8 mouse cellular contexts compared by ENCODE assay signal in genomic region chr5:110230401-110230779, GRCm38 (mm10). TPM values are rescaled to one million over a fixed set of nuclear protein-coding genes. Genes with fewer than 3 reads are reported as not detected.
DNase-seq lines count a peak whose midpoint lies in the region; ATAC-seq lines count a peak whose summit lies in the region.

No protein-coding gene starts in this region.

- peak overlapping the region; percentile 96 for H3K27ac ChIP-seq in kidney, embryonic 14.5 days (ENCODE audit: low read depth, low read length)
- peak overlapping the region; percentile 90 for H3K27ac ChIP-seq in hindbrain, embryonic 15.5 days (replicated peaks)
- H3K27ac ChIP-seq in midbrain, embryonic 11.5 days (ENCODE audit: low read depth, low read length) = peak overlapping the region; percentile 90; the same call in 1 of the 2 replicates

- no peaks in the 10 kb centered on the region for H3K9me3 ChIP-seq in kidney, embryonic 14.5 days (ENCODE audit: control insufficient read depth, low read length)
- H3K9me3 ChIP-seq in hindbrain, embryonic 15.5 days = no peaks in the 10 kb centered on the region
- H3K9me3 ChIP-seq in midbrain, embryonic 11.5 days (ENCODE audit: control insufficient read depth, low read length) = no peaks in the 10 kb centered on the region

- H3K4me1 ChIP-seq in kidney, embryonic 14.5 days (ENCODE audit: control insufficient read depth, insufficient read depth, low read length) = peaks cover 5% of the 10 kb centered on the region; the same call in 1 of the 2 replicates
- H3K4me1 ChIP-seq in hindbrain, embryonic 15.5 days (replicated peaks) = peaks cover 25% of the 10 kb centered on the region
- H3K4me1 ChIP-seq in midbrain, embryonic 11.5 days (ENCODE audit: control insufficient read depth, insufficient read depth, low read length) = peaks cover 14% of the 10 kb centered on the region

- H3K4me3 ChIP-seq in kidney, embryonic 14.5 days (ENCODE audit: low read length) = peak overlapping the region; percentile 98
- peak overlapping the region; percentile 77 for H3K4me3 ChIP-seq in hindbrain, embryonic 15.5 days
- peak overlapping the region; percentile 92 for H3K4me3 ChIP-seq in midbrain, embryonic 11.5 days (ENCODE audit: low read depth, low read length)

- peaks cover 24% of the 10 kb centered on the region; the same call in 1 of the 2 replicates for H3K36me3 ChIP-seq in kidney, embryonic 14.5 days (ENCODE audit: control insufficient read depth, insufficient read depth, low read length)
- peaks cover 23% of the 10 kb centered on the region for H3K36me3 ChIP-seq in hindbrain, embryonic 15.5 days
- H3K36me3 ChIP-seq in midbrain, embryonic 11.5 days (ENCODE audit: control insufficient read depth, insufficient read depth, low read length) = no peaks in the 10 kb centered on the region; the same call in 1 of the 2 replicates

- H3K9ac ChIP-seq in kidney, embryonic 14.5 days (ENCODE audit: low read depth, low read length) = peak overlapping the region; percentile 98
- H3K9ac ChIP-seq in hindbrain, embryonic 15.5 days = peak overlapping the region; percentile 86
- peak overlapping the region; percentile 96 for H3K9ac ChIP-seq in midbrain, embryonic 11.5 days (ENCODE audit: low read length)

- H3K27me3 ChIP-seq in kidney, embryonic 14.5 days (ENCODE audit: control insufficient read depth, insufficient read depth, low read length) = no peaks in the 10 kb centered on the region
- H3K27me3 ChIP-seq in hindbrain, embryonic 15.5 days = no peaks in the 10 kb centered on the region
- no peaks in the 10 kb centered on the region for H3K27me3 ChIP-seq in midbrain, embryonic 11.5 days (ENCODE audit: control insufficient read depth, insufficient read depth, low read length)

- intact Hi-C loops in gastrocnemius, postnatal 36 days (cut with DNase I) = no loop called here

- peak overlapping the region; percentile 65 for H3K4me2 ChIP-seq in kidney, embryonic 14.5 days (replicated peaks; ENCODE audit: low read depth, low read length)
- H3K4me2 ChIP-seq in hindbrain, embryonic 15.5 days = peak overlapping the region; percentile 74
- peak overlapping the region; percentile 49 for H3K4me2 ChIP-seq in midbrain, embryonic 11.5 days

- 8% methylated on average over 8 of the region's 8 CpGs for WGBS in kidney, embryonic 14.5 days
- 6% methylated on average over 8 of the region's 8 CpGs for WGBS in hindbrain, embryonic 15.5 days
- 9% methylated on average over 8 of the region's 8 CpGs for WGBS in midbrain, embryonic 11.5 days

- no peak for DNase-seq in kidney, adult 9 months
- peak; percentile 37 for DNase-seq in c-Kit-positive CD71-positive TER-119-negative erythroid progenitor cells, embryonic 14.5 days (ENCODE audit: low read depth)
- peak; percentile 92 for DNase-seq in midbrain, embryonic 11.5 days (ENCODE audit: low spot score, missing footprints)
- DNase-seq in gastrocnemius, postnatal 36 days = no peak
- no peak for DNase-seq in frontal cortex, adult 2 months (ENCODE audit: extremely low spot score in 1 of 2, low spot score in 1 of 2)
- no peak for DNase-seq in frontal cortex, postnatal 10 days (ENCODE audit: low spot score in 2 of 2)

- ATAC-seq in kidney, embryonic 14.5 days (ENCODE audit: low FRiP score, low TSS enrichment) = no peak
- ATAC-seq in hindbrain, embryonic 15.5 days (ENCODE audit: low FRiP score, low read depth) = peak; percentile 3; the same call in 1 of the 2 replicates
- 0 out of 2 replicates have a peak, but pooled peaks have one; percentile 10 for ATAC-seq in midbrain, embryonic 11.5 days (ENCODE audit: low FRiP score)

RNA-seq across cellular contexts. Expression of gene Ankle2, which starts 0.4 kb away (rescaled TPM):
- 33.2 and 43.1 TPM in 2 replicates for polyA plus RNA-seq in kidney, embryonic 14.5 days (2014; fragmentation: Nextera tagmentation; extraction: Ambion mirVana)
- 20.5 and 24.1 TPM in 2 replicates for polyA plus RNA-seq in hindbrain, embryonic 15.5 days (2015; fragmentation: Nextera tagmentation; extraction: Ambion mirVana)
- 37.5 and 43.7 TPM in 2 replicates for polyA plus RNA-seq in midbrain, embryonic 11.5 days (2014; fragmentation: Nextera tagmentation; extraction: Ambion mirVana)
- 10 to 100 TPM; 22.3 to 24.8 TPM for total RNA-seq in gastrocnemius, postnatal 36 days (2021)
- 16.2 and 20.4 TPM in 2 replicates for polyA plus RNA-seq in frontal cortex, adult 2 months (2012; rRNA removed)

RNA-seq across cellular contexts. Expression of gene Pgam5, which starts 39.3 kb away (rescaled TPM):
- polyA plus RNA-seq in kidney, embryonic 14.5 days (2014; fragmentation: Nextera tagmentation; extraction: Ambion mirVana) = 64.1 and 85.2 TPM in 2 replicates
- polyA plus RNA-seq in hindbrain, embryonic 15.5 days (2015; fragmentation: Nextera tagmentation; extraction: Ambion mirVana) = 91.4 and 97.9 TPM in 2 replicates
- polyA plus RNA-seq in midbrain, embryonic 11.5 days (2014; fragmentation: Nextera tagmentation; extraction: Ambion mirVana) = 90.4 and 97.6 TPM in 2 replicates
- total RNA-seq in gastrocnemius, postnatal 36 days (2021) = 10 to 100 TPM; 23.1 to 27.3 TPM
- 48.7 and 51.8 TPM in 2 replicates for polyA plus RNA-seq in frontal cortex, adult 2 months (2012; rRNA removed)

RNA-seq across cellular contexts. Expression of gene Golga3, which starts 53.9 kb away (rescaled TPM):
- 11.7 and 22.6 TPM in 2 replicates for polyA plus RNA-seq in kidney, embryonic 14.5 days (2014; fragmentation: Nextera tagmentation; extraction: Ambion mirVana)
- polyA plus RNA-seq in hindbrain, embryonic 15.5 days (2015; fragmentation: Nextera tagmentation; extraction: Ambion mirVana) = 23.2 and 24.8 TPM in 2 replicates
- 17.9 and 19.7 TPM in 2 replicates for polyA plus RNA-seq in midbrain, embryonic 11.5 days (2014; fragmentation: Nextera tagmentation; extraction: Ambion mirVana)
- 10 to 100 TPM; 36.4 to 39.9 TPM for total RNA-seq in gastrocnemius, postnatal 36 days (2021)
- 17.9 and 20.8 TPM in 2 replicates for polyA plus RNA-seq in frontal cortex, adult 2 months (2012; rRNA removed)

RNA-seq across cellular contexts. Expression of gene Pxmp2, which starts 55.6 kb away (rescaled TPM):
- 14.1 and 16.4 TPM in 2 replicates for polyA plus RNA-seq in kidney, embryonic 14.5 days (2014; fragmentation: Nextera tagmentation; extraction: Ambion mirVana)
- polyA plus RNA-seq in hindbrain, embryonic 15.5 days (2015; fragmentation: Nextera tagmentation; extraction: Ambion mirVana) = 11.9 TPM in 2 replicates
- polyA plus RNA-seq in midbrain, embryonic 11.5 days (2014; fragmentation: Nextera tagmentation; extraction: Ambion mirVana) = 11.5 and 13.3 TPM in 2 replicates
- 10 to 100 TPM; 31.8 to 48.6 TPM for total RNA-seq in gastrocnemius, postnatal 36 days (2021)
- polyA plus RNA-seq in frontal cortex, adult 2 months (2012; rRNA removed) = 5.6 and 8.3 TPM in 2 replicates

RNA-seq across cellular contexts. Expression of gene Pole, which starts 55.7 kb away (rescaled TPM):
- polyA plus RNA-seq in kidney, embryonic 14.5 days (2014; fragmentation: Nextera tagmentation; extraction: Ambion mirVana) = 35.1 and 40.0 TPM in 2 replicates
- polyA plus RNA-seq in hindbrain, embryonic 15.5 days (2015; fragmentation: Nextera tagmentation; extraction: Ambion mirVana) = 8.3 and 10.1 TPM in 2 replicates
- polyA plus RNA-seq in midbrain, embryonic 11.5 days (2014; fragmentation: Nextera tagmentation; extraction: Ambion mirVana) = 39.4 and 39.6 TPM in 2 replicates
- total RNA-seq in gastrocnemius, postnatal 36 days (2021) = 1 to 10 TPM in 1 of 2 experiments, under 1 TPM in 1; 0.84 to 2.7 TPM
- 1.6 and 1.7 TPM in 2 replicates for polyA plus RNA-seq in frontal cortex, adult 2 months (2012; rRNA removed)

Comparison
In these comparisons a context has a peak if more than half of its experiments do, and no peak if none do; other contexts are left out.
1. DNase-seq: peak in c-Kit-positive CD71-positive TER-119-negative erythroid progenitor cells, embryonic 14.5 days (single experiment) and midbrain, embryonic 11.5 days (single experiment); none in kidney, adult 9 months (single experiment), gastrocnemius, postnatal 36 days (0 of 2), frontal cortex, adult 2 months (0 of 2) and frontal cortex, postnatal 10 days (0 of 2).
2. Peak in every context shown above with its lines, with median percentiles within 50 percentile points of each other: H3K27ac ChIP-seq, H3K4me2 ChIP-seq, H3K4me3 ChIP-seq and H3K9ac ChIP-seq.